Mouse (Mus musculus) left cerebral cortex, postnatal 10 days (tissue): Measurements from ENCODE around the gene Cep57l1. TPM values are rescaled to one million over a fixed set of nuclear protein-coding genes. Genes with fewer than 3 reads are reported as not detected.
"Not testable (repeated sequence)": the region's sequence is repeated elsewhere in the genome, so short reads cannot be mapped to it uniquely, and the experiment has no call there.

Experiments used
- DNase-seq, 2 experiments: peaks; one replicate each; pipeline ENCODE4 v3.0.0; 2021 to 2022; ENCODE audit warnings: low spot score in 2 of 2, mixed read lengths in 1 of 2; ENCODE audit errors: extremely low spot score in 1 of 2
- intact Hi-C: fragments of 180-260 bp; cut with DNase I; formaldehyde crosslinking; loops from one replicate; pipeline ENCODE4 v1.15.1; 2025
- total RNA-seq, 2 experiments: library from RNA; stranded (reverse); gene quantifications; 2 replicates each; pipeline ENCODE4 v1.2.3; 2021

Cep57l1 gene
- total RNA-seq, 2 experiments from 2014 or later: 6.5 to 8.4 TPM

DNA sequence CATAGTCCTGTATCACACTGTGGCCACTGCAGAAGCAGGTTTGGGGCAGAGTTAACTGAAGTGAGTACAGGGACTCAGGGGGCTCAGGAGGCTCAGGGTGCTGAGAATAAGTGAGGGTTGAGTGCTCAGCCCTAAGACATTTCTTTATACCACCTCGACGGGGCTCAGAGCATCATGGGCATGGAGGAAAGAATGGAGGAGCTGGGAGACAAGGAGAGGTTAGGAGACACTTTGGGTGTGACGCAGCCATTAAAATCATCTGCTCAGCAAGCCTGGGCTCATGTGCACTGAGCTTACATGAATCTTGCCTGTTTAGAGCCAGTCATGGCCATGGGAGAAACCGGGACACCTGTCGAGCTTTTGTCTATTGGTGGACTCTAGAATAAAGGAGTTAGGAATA lies 10.7 kb upstream of the Cep57l1 start:
- DNase-seq: no peak
- intact Hi-C loops: no loop called here

DNA sequence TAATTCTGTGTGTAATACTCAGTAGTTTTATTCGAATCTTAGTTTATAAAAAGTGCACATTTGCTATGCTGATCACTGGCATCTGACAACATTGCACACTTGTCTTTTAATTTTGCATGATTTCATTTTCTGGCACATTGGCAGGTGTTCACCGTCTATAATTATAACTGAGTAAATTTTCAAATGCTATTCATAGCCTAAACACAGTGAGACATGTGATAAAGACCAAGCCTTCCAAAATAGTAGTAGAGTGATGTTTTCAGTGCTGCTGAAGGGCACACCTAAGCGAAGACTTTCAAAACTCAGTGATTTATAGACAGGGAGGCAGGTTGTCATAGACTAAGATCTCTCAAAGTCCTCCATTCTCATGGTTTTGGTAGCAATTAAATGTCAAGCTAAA lies 9.6 kb upstream of the Cep57l1 start:
- no peak for DNase-seq
- intact Hi-C loops: loop anchor here (10.0 kb wide), 1 partner anchor 305 kb away; the partner anchor contains the start of gene Cd164

DNA sequence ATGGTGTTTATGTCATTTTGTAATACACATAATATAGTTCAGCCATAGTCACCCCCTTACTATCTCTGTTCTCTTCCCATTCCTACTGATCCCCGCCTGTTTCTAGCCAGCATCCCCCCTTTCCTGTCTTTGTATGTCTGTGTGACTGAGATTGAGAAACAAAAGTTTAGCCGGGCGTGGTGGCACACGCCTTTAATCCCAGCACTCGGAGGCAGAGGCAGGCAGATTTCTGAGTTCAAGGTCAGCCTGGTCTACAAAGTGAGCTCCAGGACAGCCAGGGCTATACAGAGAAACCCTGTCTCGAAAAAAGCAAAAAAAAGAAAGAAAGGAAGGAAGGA lies 9.0 kb upstream of the Cep57l1 start:
- intact Hi-C loops: loop anchor here (10.0 kb wide), 1 partner anchor 304 kb away; the partner anchor contains the start of gene Cd164
- not testable (repeated sequence) for DNase-seq

DNA sequence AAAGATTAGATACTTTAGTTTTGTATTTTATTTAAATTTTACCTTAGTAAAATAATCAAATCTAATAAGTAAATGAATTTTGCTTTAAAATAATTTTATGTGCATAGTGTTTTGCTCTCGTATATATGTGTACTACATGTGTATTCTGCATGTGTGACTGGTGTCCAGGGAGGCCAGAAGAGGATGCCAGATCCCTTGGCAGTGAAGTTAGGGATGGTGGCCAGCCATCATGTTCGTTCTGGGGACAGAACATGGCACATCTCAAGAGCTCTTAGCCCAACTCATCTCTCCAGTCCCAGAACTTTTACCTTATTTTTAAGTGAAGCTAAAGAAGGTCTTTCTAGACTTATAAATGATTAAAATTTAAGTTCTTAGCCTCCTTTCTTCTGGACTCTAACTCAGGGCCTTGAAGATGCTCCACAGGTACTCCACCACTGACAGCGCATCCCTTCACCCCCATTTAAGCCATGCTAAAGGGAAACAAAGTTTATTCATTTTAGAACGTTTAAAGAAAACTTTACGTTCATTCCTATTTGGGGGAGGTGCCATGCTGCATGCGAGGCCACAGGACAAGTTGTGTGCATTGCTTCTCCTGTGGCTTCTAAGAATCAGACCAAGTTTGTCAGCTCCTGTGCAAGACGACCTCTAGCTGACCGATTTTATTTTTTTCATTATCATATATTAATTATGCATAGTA lies 8.5 kb upstream of the Cep57l1 start:
- intact Hi-C loops: loop anchor here (10.0 kb wide), 1 partner anchor 303 kb away; the partner anchor contains the start of gene Cd164
- DNase-seq: no peak

DNA sequence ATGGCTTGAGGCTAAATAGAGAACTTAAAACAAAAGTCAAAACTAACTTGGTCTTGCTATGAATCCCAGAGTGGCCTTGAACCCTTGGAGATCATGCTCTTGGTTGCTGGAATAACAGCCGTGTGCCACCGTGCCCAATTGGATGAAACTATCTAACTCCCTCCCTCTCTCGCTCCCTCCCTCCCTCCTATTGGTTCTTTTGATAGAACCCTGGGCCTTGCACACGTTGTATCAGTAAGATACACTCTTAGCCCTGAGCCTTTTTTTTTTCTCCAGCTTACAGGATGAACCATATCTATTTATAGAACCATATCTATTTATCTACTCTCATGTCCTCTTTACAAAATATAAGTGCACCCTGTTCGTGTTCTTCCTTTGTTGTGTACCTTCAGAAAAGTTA lies 6.8 kb upstream of the Cep57l1 start:
- intact Hi-C loops: loop anchor here (10.0 kb wide), 1 partner anchor 302 kb away; the partner anchor contains the start of gene Cd164
- no peak for DNase-seq

DNA sequence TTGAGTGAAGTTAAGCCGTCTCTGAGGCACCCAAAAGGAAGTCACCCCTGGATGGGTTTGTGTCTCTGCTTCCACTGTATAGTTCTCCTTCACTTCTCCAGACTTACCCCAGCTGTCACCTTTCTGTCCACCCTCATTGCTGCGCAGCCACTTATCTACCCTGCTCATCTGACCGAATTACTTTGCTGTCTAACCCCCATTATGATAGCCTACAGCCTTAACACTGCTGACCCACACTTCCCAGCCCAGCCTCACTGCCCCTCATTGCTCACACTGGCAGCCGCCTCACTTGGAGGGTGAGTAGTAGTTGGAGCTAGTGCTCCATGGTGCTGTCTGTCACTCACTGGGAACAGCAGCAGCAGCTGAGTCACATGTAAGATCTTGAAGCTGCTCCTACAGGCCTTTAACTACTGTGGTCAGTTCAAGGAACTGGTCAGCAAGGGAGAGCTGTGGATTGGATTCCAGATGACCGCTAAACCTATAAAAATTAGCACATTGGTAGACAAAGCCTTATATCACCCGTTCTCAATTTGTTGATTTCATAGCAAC lies 4.7 kb upstream of the Cep57l1 start:
- intact Hi-C loops: loop anchor here (10.0 kb wide), 1 partner anchor 300 kb away; the partner anchor contains the start of gene Cd164
- no peak for DNase-seq

DNA sequence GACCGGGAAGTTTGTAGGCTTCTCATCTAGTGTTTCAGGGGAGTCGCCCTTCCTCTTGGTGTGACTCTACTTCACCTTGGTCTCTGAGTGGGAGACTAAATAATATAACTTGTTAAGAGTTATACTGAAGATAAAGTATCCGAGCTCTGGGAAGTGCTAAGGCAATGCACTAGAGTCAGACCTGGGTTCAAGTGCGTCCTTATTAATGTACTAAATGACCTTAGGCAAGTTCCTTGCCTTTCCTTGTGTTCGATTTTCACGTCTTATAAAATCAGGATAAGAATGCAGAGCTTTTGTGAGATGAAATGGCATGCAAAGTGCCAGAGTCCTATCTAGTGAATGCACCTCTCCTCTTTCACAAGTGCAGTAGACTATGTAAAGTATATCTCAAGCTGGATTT lies 2.9 kb upstream of the Cep57l1 start:
- no peak for DNase-seq
- intact Hi-C loops: loop anchor here (10.0 kb wide), 1 partner anchor 298 kb away; the partner anchor contains the start of gene Cd164

DNA sequence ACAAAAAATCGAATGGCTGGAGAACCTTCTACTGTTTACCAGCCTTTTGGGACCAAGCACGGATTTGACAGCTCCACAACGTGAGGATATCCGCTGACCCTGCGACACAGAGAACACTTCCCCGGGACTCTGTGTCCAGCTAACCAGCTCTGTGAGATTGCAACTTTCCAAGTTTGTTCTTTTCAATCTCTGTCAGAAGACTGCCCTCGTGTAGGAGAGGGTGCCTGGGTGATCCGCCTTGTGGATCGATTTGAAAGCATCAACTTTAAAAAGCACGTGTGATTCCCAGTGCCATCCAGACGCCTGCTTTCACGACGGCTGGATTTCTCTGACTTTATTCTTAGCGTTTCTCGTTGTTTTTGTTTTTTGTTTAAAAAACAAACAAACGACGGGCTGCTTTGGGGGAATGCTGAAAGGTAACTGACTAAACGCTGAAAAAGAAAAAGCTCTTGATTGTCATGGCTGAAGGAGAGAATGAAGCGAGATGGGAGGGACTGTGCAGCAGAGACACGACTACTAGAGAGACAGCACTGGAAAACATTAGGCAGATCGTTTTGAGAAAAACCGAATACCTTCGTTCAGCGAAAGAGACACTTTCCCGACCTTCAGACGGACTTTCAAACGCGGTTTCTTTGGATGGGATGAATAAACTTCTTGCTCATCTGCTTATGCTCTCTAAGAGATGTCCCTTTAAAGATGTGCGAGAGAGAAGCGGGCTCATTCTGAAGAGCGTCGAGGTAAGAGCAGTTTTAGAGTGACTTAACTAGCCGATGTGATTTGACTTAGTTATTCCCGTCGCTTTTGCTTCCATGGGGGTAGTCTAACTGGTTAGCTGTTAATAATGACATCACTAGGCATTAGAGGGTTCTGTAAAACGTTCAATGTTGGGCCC lies 1.1 kb upstream of the Cep57l1 start:
- no peak for DNase-seq
- intact Hi-C loops: loop anchor here (10.0 kb wide), 1 partner anchor 296 kb away; the partner anchor contains the start of gene Cd164

DNA sequence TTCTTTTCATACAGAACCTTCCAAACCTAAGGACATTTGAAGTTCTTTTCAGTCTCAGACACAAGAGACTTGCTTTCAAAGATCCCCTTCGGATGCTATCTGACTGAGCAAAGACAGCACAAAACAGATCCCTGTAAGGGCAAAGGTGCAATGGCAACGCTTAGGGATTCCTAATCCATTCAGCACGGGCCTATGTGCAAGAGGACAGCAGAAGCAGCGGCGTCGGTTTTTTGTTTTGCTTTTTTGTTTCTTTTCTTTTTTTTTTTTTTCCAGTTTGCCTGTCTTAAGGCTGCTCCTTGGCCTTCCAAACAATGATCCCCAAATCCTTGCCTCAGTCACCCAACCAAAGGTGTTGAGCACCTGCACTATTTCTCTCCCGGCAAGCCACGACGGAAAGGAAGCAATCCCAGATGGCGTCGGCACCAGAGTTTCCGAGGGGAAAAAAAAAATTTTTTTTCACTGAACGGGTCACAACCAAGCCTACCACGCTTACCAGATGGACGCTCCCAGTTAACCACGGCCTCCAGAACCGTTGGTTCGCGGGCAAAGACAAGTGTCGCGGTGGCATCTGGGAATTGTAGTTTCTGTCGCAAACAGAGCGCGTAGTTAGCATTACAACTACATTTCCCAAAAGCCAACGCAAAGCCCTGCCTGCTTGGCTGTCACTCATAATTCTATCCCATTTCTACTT lies 446 bp downstream of the Cep57l1 start:
- DNase-seq: peak; percentile 88 to 91
- intact Hi-C loops: no loop called here

DNA sequence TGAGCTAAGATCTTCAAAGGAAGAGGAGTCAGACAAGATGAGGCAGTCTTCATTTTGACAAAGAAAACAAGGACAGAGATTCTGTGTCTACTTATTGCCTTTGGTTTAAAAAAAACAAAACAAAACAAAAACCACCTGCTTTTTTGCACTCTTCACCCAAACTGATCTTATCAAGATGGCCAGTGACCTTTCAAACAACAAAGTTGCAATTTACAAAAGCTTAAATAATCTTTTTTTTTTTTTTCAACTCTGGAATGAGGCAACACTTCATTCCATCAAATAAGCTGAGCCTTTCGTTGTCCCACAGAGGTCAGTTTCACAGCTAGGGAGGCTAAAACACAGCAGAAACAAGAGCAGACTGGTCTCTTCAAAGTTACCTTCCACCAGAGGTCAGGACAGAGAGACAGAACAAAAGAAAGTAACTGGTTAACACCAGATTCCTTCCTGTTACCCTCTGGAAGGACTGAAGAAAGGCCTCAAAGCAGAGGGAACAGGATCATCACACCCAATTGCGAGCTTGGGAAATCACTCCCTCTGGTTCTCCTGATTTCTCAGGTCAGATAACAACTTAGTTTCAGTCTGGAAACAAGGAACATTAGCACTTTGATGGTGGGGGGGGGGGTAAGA lies 3.8 kb downstream of the Cep57l1 start:
- intact Hi-C loops: no loop called here
- no peak for DNase-seq

DNA sequence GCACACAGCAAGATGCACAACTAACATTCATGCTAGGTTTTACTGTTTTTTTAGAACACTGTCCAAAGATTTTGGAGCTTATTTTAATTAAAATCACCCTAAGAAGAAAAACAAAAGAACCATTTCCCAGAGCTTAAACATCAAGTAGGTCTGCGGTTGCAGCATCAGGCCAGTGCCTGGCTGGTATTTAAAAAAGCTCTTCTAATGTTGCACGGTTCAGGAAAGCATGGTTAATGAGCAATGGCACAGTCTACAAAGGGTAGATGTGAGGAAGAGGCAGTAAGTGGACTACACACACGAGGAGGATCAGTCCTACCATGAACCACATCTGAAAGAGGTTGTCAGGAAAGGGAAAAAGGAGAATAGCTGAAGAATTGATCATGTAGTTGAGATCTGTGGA lies 5.0 kb downstream of the Cep57l1 start:
- no peak for DNase-seq
- intact Hi-C loops: no loop called here

DNA sequence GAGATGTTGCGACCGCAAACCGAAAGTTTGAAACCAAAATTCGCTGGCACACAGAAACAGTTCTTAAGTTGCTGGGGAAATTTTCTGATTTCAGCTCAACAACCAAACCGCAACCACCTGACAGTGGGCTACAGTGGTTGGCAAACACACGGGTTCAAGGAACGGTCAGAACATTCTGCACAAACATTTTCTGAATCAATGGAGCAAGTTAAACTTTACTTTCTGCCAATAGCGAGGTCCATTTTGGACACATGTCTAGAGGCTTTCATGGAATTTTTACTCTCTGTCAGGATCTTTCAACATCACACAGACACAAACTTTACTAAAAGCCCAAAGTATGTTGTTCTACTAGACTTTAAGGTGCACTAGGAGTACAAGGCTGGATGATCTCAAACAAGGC lies 6.2 kb downstream of the Cep57l1 start:
- DNase-seq: no peak
- intact Hi-C loops: no loop called here

DNA sequence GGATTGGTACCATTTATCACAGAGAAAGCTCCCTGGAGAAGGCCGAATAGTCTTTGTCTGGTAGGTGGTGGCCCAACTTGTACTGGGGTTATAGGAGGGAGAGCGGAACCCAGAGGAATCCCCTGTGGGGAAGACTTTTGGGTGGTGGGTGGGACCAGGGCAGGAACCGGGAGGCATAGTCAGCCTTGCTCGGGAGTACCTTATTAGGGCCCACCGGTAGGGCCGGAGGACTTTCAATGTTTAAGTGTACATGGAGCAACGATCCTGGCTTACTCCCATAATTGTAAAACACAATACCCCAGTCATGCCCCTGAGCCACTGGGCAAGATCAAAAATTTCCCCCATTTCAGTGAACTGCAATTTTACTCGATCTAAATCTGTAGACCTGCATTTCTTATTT lies 12.4 kb downstream of the Cep57l1 start:
- DNase-seq: no peak
- intact Hi-C loops: no loop called here

DNA sequence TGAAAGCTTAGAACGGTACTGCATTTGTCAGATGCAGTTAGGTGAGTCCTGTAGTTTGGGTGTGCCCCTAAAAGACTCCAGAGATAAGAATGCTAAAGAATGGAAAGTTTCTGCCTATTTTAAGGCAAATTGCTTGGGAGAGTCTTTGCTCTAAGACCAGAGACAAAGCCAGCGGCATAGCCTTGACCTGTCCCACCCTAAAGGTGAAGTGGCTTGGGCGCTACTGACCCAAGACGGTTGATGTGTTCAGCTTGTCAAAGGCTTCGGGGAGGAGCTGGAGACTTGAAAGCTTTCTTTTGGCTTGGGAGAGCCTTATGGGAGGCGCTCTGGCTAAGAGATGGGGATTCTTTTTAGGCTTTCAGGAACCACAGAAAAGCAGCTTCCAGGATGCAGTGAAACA lies 17.3 kb downstream of the Cep57l1 start:
- no peak for DNase-seq
- intact Hi-C loops: no loop called here

DNA sequence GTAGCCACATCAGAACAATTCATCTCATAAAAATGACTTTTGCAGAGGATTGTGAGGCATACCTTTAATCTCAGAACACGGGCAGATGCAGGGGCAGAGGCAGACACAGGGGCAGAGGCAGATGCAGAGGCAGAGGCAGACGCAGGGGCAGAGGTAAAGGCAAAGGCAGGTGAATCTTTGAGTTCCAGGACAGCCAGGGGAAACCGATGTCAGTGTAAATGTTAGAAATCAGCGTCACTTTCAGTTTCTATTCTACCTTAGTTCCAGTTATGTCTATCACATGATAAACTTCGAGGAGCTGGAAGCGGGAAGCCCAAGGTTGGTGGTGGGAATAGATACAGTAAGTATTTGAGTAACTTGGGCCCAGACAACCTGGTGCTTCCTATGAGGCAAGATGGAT lies 42.4 kb downstream of the Cep57l1 start:
- no peak for DNase-seq
- intact Hi-C loops: no loop called here

DNA sequence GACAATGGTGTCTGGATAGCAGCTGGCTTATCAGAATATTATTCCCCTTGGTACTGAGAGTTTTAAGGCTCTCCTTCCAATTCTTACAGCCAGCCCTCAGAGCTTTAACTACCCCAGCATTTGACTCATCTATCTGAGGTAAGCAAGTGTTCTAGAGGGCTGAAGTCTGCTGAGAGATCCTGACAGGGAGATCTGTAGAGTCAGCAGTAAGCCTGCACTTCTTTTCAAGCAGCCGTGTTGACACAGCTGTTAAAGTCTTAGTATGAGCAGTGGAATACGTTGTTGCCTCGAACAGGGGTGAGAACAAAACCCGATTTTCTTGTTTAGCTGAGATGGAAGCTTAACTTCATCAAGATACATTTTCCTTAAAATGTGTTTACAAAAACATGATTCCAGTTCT lies 43.4 kb downstream of the Cep57l1 start:
- intact Hi-C loops: no loop called here
- no peak for DNase-seq

DNA sequence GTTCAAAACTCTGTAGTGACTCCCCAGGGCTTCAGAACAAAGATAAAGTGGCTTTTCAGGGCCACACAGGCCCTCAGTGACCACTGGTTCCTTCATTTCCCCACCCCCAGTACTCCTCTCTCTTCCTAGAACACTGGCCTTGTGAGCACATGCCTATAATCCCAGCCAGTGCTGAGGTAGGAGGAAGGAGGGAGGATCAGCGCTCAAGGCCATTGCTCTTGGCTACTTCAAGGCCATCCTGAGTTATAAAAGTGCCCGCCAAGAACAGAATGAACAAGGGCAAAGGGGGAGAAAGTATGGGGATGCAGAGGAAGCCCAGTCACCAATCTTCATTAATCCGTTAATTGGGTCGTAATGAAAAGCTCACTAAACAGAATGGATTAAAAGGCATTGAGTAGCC lies 44.1 kb downstream of the Cep57l1 start:
- DNase-seq: no peak
- intact Hi-C loops: no loop called here

DNA sequence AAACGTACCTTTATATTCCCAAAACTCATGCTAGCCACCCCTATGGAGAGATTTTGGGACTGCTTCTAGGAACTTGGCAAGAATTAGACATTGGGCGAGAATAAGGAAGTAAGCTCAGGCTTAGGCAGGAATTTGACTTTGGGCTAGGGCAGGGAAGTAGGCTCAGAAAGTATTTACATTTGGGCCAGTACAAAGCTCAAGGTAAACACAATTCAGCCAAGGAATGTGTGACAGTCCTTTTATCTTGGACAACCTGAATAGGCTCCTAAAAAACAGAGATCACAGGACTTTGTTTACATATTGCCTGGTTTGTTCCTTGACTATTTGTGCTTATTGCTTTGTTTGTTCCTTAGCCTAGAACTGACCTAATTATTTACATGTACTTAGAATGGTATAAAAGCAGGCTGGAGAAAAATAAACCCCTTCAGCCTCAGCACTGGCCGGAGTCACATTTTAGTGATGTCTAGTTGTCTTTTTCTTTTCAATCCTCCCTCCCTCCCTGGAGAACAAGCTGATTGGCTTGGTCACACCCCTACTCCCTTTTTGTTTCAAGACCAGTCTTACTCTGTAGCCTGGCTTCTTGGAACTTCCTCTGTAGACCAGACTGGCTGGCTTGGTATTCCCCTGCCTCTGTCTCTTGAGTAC lies 45.8 kb downstream of the Cep57l1 start:
- no peak for DNase-seq
- intact Hi-C loops: no loop called here
